Mouse (Mus musculus): ENCODE measurements around the gene Ap1g2.

DNA sequence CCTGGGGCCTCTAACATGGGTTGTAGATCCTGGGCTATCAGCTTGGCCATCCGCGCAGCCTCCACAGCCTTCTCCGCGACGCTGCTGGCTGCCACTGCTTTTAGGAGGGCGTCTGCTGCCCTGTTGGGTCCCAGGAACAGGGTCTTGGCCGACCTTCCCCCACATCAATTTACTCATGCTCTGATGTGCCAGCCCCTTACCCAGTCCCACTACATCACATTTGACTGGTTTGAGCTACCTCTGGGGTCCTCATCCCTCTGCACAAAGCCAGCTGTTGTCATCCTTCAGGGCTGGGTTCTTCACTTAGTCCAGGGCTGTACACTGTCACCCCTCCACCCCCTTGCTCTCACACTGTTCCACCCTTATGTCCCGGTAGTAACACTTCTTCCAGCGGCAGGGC is 3.7 kb upstream of the Ap1g2 start:
- TF ChIP-seq CTCF (IDR thresholded peaks at IDR 0.05; ENCODE audit: low read depth): no peak
- no peak for TF ChIP-seq EP300 (IDR thresholded peaks at IDR 0.05; ENCODE audit: low read depth)
